Mouse (Mus musculus) liver, adult 2 months (tissue): ENCODE data around the gene Il10.

Experiments used
- CTCF ChIP-seq: fragments of 200-500 bp; IDR thresholded peaks from 2 replicates; pipeline ENCODE4 v1.5.1; 2011; ENCODE audit warnings: low read depth, low read length, control low read depth
- POLR2A ChIP-seq: fragments of 200-500 bp; IDR thresholded peaks from 2 replicates; pipeline ENCODE4 v1.6.1; 2011; ENCODE audit warnings: low read length, control low read depth; ENCODE audit not compliant: insufficient read depth; ENCODE audit errors: extremely low read depth

- TF ChIP-seq CTCF (no peak), POLR2A (no peak)
Measured at GRCm38 (mm10) chr1:131068011-131068727, 48.5 kb downstream of the Il10 start.
